Mouse (Mus musculus) bone marrow, adult 2 months (tissue): ENCODE results near the gene Zdhhc6. TPM values are rescaled to one million over a fixed set of nuclear protein-coding genes. Genes with fewer than 3 reads are reported as not detected.

ENCODE experiments used
- H3K27ac ChIP-seq: fragments of 200-500 bp; 2 replicates; pipeline ENCODE4 v1.5.1; 2012; ENCODE audit warnings: low read depth, mild to moderate bottlenecking, control low read depth, inconsistent platforms, low read length; ENCODE audit not compliant: control insufficient read depth, poor library complexity, insufficient read depth
- H3K4me1 ChIP-seq: fragments of 200-500 bp; 2 replicates; pipeline ENCODE4 v1.6.1; 2011; ENCODE audit warnings: low read length; ENCODE audit not compliant: control insufficient read depth, insufficient read depth
- H3K4me3 ChIP-seq: fragments of 200-500 bp; replicated peaks from 2 replicates; pipeline ENCODE3; 2011; ENCODE audit warnings: mild to moderate bottlenecking, low read depth, low read length, control low read depth; ENCODE audit not compliant: control insufficient read depth
- CTCF ChIP-seq: fragments of 200-500 bp; IDR thresholded peaks from 2 replicates; pipeline ENCODE4 v1.5.1; 2011; ENCODE audit warnings: low read length, control low read depth; ENCODE audit not compliant: control insufficient read depth, insufficient read depth
- POLR2A ChIP-seq: fragments of 200-500 bp; IDR thresholded peaks from 2 replicates; pipeline ENCODE4 v1.6.1; 2011; ENCODE audit warnings: low read depth, mild to moderate bottlenecking, control low read depth, low read length, borderline replicate concordance; ENCODE audit not compliant: control insufficient read depth
- WGBS: fragments of 180-500 bp; shearing (Covaris S2); methylation state at CpG from one replicate; pipeline ENCODE4 v1.1.7; 2018; 5-methylcytosine and 5-hydroxymethylcytosine counted together
- polyA plus RNA-seq: library from polyadenylated mRNA; stranded (reverse); fragments of >200 nt; gene quantifications from 2 replicates; pipeline ENCODE4 v1.2.4, GENCODE M21; 2011; ENCODE audit warnings: low replicate concordance; ENCODE audit not compliant: missing spikeins, insufficient read depth, insufficient read length

The Zdhhc6 gene
- polyA plus RNA-seq, 1 experiment = 19.6 TPM

DNA sequence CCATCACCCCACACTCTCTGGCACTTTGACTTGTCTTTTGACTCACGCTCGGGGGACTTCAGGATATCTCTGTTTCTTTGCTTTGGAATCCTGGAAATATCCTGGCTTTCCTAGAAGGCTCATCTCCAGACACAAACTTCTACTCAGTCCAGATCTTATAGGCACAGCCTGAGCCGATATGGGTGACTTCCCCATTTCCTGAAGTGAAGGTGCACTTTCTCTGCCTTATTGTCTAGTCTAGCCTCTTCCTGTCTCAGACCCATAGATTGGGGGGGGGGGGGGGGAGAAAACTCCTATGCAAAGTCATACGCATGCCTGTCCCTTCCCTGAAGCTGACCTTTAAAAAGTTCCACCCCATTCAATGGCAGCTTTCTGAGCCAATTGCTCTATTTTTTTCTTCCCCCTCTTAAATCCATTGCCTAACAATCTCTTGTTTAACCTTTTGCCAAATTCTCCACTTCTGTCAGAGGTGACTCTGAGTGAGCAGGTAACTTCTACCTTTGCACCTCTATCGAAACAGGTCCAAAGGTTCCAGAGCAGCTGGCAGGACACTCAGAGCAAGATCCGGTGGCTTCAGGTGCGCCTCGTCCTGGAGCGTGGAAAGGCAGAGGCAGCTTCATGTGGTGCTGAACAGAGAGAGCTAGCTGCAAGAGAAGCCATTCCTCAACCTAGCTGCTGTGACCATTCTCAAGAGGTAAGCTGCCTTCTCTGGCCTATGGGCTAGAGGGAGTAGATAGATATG lies 64.3 kb downstream of the Zdhhc6 start, which contains the start of gene Acsl5:
Gene Acsl5, plus strand, starts transcription at position 556 of the 742 bp plus-strand sequence.
- H3K27ac ChIP-seq = no peak within 1 kb of the TSS
- H3K4me3 ChIP-seq = no peak within 1 kb of the TSS
- TF ChIP-seq POLR2A = no peak
- TF ChIP-seq CTCF = no peak
- H3K4me1 ChIP-seq = peaks cover 4% of the 10 kb centered on the region; the same call in 1 of the 2 replicates
- 75% methylated on average over 9 of the region's 9 CpGs for WGBS

DNA sequence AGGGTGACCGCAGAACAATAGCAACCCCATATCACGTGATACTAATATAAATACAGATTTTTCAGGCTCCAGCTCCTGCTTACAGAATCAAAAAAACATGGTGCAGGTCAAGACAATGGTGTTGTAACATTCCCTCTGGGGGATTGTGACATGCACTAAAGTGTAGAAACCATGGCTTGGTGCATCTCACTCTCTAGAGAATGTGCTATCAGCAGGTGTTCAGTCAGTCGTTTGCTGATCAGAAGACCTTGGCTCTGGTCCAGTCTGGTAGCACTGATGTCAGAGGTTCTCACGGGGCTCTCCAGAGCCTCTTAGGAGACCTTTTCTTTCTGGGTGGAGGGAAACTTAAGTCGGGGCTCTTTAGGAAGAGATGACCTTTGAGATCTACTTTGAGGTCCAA lies 65.4 kb downstream of the Zdhhc6 start:
- H3K27ac ChIP-seq = no peak overlapping the region
- peaks cover 3% of the 10 kb centered on the region; the same call in 1 of the 2 replicates for H3K4me1 ChIP-seq
- WGBS = 55% methylated on average over 5 of the region's 5 CpGs
- no peak overlapping the region for H3K4me3 ChIP-seq
- no peak for TF ChIP-seq POLR2A
- no peak for TF ChIP-seq CTCF

DNA sequence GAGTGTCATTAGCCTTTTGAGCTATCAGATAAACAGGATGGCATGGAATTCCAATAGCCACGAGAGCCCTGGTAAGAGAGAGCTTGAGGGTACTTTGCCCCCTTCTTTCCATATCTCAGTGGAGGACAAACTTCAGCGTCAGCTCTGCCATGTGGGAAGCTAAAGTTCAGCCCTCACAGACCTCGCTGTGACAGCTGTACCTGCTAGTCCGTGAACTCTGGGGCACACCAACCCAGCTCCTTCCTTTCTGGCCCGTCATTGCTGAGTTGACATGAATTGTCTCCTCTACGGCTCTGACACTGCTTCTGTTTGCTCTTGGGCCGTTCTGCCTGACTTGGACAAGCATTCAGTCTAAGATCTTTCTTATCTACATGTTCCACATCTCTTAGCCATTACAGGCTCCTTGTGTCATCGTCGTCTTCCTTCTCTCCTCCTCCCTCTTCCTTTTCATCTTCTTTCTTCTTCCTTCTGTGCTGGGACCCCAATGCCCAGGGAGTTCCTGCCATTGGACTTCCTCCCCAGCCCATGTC lies 67.8 kb downstream of the Zdhhc6 start:
- H3K4me3 ChIP-seq = no peak overlapping the region
- no peak overlapping the region for H3K27ac ChIP-seq
- TF ChIP-seq POLR2A (no peak), CTCF (no peak)
- 41% methylated on average over 9 of the region's 9 CpGs for WGBS
- H3K4me1 ChIP-seq = peaks cover 3% of the 10 kb centered on the region; the same call in 1 of the 2 replicates

GRCm38 (mm10) chr19:55247563-55247962 lies 68.3 kb downstream of the Zdhhc6 start:
- WGBS = 87% methylated on average over 5 of the region's 5 CpGs
- TF ChIP-seq CTCF (no peak), POLR2A (no peak)
- H3K27ac ChIP-seq = no peak overlapping the region
- H3K4me3 ChIP-seq = no peak overlapping the region
- H3K4me1 ChIP-seq = peaks cover 3% of the 10 kb centered on the region; the same call in 1 of the 2 replicates

GRCm38 (mm10) chr19:55244791-55245231 lies 71.0 kb downstream of the Zdhhc6 start:
- no peak overlapping the region for H3K4me3 ChIP-seq
- 0 out of 2 replicates have a peak overlapping the region, but pooled peaks have one; percentile 12 for H3K27ac ChIP-seq
- H3K4me1 ChIP-seq = no peaks in the 10 kb centered on the region
- TF ChIP-seq CTCF (peak; percentile 20; the same call in 1 of the 2 replicates), POLR2A (no peak)
- 40% methylated on average over 7 of the region's 7 CpGs for WGBS

DNA sequence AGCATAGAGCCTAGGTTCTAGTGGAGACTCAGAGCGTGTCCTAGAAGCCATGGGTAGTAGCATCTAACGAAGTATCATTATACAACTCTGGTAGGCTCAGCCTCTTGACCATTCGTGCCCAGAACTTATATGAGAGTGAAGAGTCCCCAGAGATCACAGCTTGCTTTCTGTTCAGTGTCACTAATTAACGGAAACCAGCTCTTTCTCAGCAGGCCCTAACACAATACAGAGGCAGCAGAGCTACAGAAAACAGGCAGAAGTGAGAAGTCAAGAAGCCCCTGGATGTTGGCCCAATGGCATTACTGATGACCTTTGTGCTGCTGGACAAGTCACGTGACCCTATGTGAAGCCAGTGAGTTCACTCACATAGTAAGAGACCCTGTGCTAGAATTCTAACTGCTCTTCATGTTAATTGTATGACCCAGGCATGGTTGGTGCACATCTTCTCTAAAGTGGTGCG lies 74.6 kb downstream of the Zdhhc6 start, which contains the start of gene Gucy2g:
Gene Gucy2g, minus strand, starts transcription at position 51 of the 460 bp plus-strand sequence.
- H3K4me1 ChIP-seq = no peaks in the 10 kb centered on the region
- H3K4me3 ChIP-seq = no peak within 1 kb of the TSS
- no peak within 1 kb of the TSS for H3K27ac ChIP-seq
- no peak for TF ChIP-seq CTCF
- no peak for TF ChIP-seq POLR2A
- WGBS = 79% methylated on average over 6 of the region's 6 CpGs

DNA sequence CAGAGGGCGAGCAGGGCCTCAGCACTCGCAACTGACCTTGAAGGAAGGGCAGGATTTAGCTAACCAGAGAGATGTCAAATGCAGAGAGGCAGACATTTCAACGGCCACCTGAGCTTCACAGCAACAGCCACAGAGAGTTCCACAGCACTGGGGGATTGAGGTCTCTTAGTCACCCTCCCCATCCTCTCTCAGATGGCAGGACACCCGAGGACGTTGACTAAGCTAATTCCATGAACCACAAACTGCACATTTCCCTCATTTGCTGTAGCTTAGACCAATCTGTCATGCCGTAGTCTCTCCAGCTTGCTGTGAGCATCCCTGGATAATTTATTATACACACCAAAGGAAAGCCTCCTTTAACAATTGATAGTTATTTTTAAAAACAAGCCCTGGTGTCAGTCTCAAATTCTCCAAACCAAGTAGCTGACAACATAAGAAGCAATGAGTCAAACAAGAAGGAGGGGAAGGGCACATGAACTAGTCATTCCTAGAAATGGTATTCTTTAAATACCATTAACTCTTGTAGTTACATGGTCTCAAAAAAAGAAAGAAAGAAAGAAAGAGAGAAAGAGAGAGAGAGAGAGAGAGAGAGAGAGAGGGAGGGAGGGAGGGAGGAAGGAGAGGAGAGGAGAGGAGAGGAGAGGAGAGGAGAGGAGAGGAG lies 75.9 kb downstream of the Zdhhc6 start:
- Histone ChIP-seq H3K4me1 (no peaks in the 10 kb centered on the region), H3K4me3 (no peak overlapping the region), H3K27ac (no peak overlapping the region)
- 58% methylated on average over 6 of the region's 6 CpGs for WGBS
- no peak for TF ChIP-seq POLR2A

DNA sequence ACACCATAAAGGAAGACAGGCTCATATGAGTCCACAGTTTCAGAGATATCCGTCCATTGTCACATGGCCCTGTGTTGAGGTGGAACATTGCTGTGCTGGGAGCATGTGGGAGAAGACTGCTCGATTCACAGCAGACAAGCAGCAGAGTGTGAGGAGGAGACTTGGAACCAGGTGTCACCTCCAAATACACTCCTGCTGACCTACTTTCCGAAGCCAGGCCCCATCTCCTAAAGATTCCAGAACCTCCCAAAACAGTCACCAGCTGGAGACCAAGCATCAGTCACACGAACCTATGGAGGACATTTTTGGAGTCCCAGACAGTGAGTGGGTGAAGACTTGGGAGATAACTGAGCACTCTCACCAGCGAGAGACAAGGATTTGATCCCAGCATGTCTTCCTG lies 79.3 kb downstream of the Zdhhc6 start:
- peaks cover 2% of the 10 kb centered on the region for H3K4me1 ChIP-seq
- H3K4me3 ChIP-seq = no peak overlapping the region
- no peak for TF ChIP-seq POLR2A
- TF ChIP-seq CTCF = no peak
- WGBS = 72% methylated on average over 5 of the region's 5 CpGs
- no peak overlapping the region for H3K27ac ChIP-seq
